Mouse (Mus musculus): ENCODE data around the gene Agfg2. TPM values are rescaled to one million over a fixed set of nuclear protein-coding genes. Genes with fewer than 3 reads are reported as not detected.

The Agfg2 gene
- polyA plus RNA-seq, 1 experiment: 50.5 TPM

GRCm38 (mm10) chr5:137715685-137716084 is 31.2 kb upstream of the Agfg2 start:
- H3K27ac ChIP-seq (ENCODE audit: control insufficient read depth, insufficient read depth, low read depth, low read length, poor library complexity): no peak overlapping the region
- WGBS: 84% methylated on average over 8 of the region's 8 CpGs
- H3K4me1 ChIP-seq (ENCODE audit: control insufficient read depth, insufficient read depth, low read length): peaks cover 3% of the 10 kb centered on the region; the same call in 1 of the 2 replicates
- H3K4me3 ChIP-seq (replicated peaks; ENCODE audit: control insufficient read depth, low read depth, low read length): no peak overlapping the region
- TF ChIP-seq CTCF (IDR thresholded peaks at IDR 0.05; ENCODE audit: control insufficient read depth, insufficient read depth, low read length) (no peak), POLR2A (IDR thresholded peaks at IDR 0.05; ENCODE audit: borderline replicate concordance, control insufficient read depth, low read depth, low read length) (no peak)

- WGBS: 89% methylated on average over 5 of the region's 5 CpGs
- Histone ChIP-seq H3K4me3 (replicated peaks; ENCODE audit: control insufficient read depth, low read depth, low read length) (no peak overlapping the region), H3K4me1 (ENCODE audit: control insufficient read depth, insufficient read depth, low read length) (no peaks in the 10 kb centered on the region; the same call in 1 of the 2 replicates), H3K27ac (ENCODE audit: control insufficient read depth, insufficient read depth, low read depth, low read length, poor library complexity) (no peak overlapping the region)
- TF ChIP-seq CTCF (IDR thresholded peaks at IDR 0.05; ENCODE audit: control insufficient read depth, insufficient read depth, low read length) (no peak), POLR2A (IDR thresholded peaks at IDR 0.05; ENCODE audit: borderline replicate concordance, control insufficient read depth, low read depth, low read length) (no peak)
Observed at GRCm38 (mm10) chr5:137713454-137713853, 28.9 kb upstream of the Agfg2 start.

GRCm38 (mm10) chr5:137706913-137707633 is 22.5 kb upstream of the Agfg2 start:
- H3K27ac ChIP-seq (ENCODE audit: control insufficient read depth, insufficient read depth, low read depth, low read length, poor library complexity): peak overlapping the region; percentile 87
- TF ChIP-seq POLR2A (IDR thresholded peaks at IDR 0.05; ENCODE audit: borderline replicate concordance, control insufficient read depth, low read depth, low read length): no peak
- no peak for TF ChIP-seq CTCF (IDR thresholded peaks at IDR 0.05; ENCODE audit: control insufficient read depth, insufficient read depth, low read length)
- WGBS: 8% methylated on average over 12 of the region's 12 CpGs
- peaks cover 4% of the 10 kb centered on the region for H3K4me1 ChIP-seq (ENCODE audit: control insufficient read depth, insufficient read depth, low read length)
- peak overlapping the region; percentile 23 for H3K4me3 ChIP-seq (replicated peaks; ENCODE audit: control insufficient read depth, low read depth, low read length)

- peaks cover 5% of the 10 kb centered on the region for H3K4me1 ChIP-seq (ENCODE audit: control insufficient read depth, insufficient read depth, low read length)
- H3K4me3 ChIP-seq (replicated peaks; ENCODE audit: control insufficient read depth, low read depth, low read length): peak overlapping the region; percentile 32
- 3% methylated on average over 6 of the region's 6 CpGs for WGBS
- TF ChIP-seq POLR2A (IDR thresholded peaks at IDR 0.05; ENCODE audit: borderline replicate concordance, control insufficient read depth, low read depth, low read length): no peak
- no peak for TF ChIP-seq CTCF (IDR thresholded peaks at IDR 0.05; ENCODE audit: control insufficient read depth, insufficient read depth, low read length)
- H3K27ac ChIP-seq (ENCODE audit: control insufficient read depth, insufficient read depth, low read depth, low read length, poor library complexity): peak overlapping the region; percentile 94
Observed at GRCm38 (mm10) chr5:137705242-137705641, 20.7 kb upstream of the Agfg2 start.

- Histone ChIP-seq H3K27ac (ENCODE audit: control insufficient read depth, insufficient read depth, low read depth, low read length, poor library complexity) (no peak overlapping the region), H3K4me1 (ENCODE audit: control insufficient read depth, insufficient read depth, low read length) (peaks cover 11% of the 10 kb centered on the region), H3K4me3 (replicated peaks; ENCODE audit: control insufficient read depth, low read depth, low read length) (no peak overlapping the region)
- TF ChIP-seq CTCF (IDR thresholded peaks at IDR 0.05; ENCODE audit: control insufficient read depth, insufficient read depth, low read length) (no peak), POLR2A (IDR thresholded peaks at IDR 0.05; ENCODE audit: borderline replicate concordance, control insufficient read depth, low read depth, low read length) (no peak)
- 57% methylated on average over 2 of the region's 2 CpGs for WGBS
Observed at GRCm38 (mm10) chr5:137699850-137700249, 15.3 kb upstream of the Agfg2 start.

DNA sequence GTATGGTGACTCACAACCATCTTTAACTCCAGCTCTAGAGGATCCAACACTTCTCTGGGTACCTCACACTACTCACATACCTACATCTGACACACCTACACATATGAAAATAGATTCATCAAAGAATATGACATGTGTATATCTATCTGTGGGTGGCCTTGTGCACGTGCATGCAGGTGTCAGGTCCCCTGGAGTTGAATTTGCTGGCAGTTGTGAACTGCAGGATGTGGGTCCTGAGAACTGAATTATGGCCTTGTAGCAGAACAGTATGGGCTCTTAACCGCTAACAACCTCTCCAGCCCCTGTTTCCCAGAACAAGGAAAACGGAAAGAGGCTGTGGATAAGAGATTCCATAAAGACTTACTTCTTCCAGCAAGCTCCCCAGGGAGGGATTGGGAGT is 14.6 kb upstream of the Agfg2 start:
- WGBS: 76% methylated on average over 3 of the region's 3 CpGs
- Histone ChIP-seq H3K4me3 (replicated peaks; ENCODE audit: control insufficient read depth, low read depth, low read length) (no peak overlapping the region), H3K27ac (ENCODE audit: control insufficient read depth, insufficient read depth, low read depth, low read length, poor library complexity) (no peak overlapping the region), H3K4me1 (ENCODE audit: control insufficient read depth, insufficient read depth, low read length) (peaks cover 11% of the 10 kb centered on the region)
- no peak for TF ChIP-seq POLR2A (IDR thresholded peaks at IDR 0.05; ENCODE audit: borderline replicate concordance, control insufficient read depth, low read depth, low read length)
- TF ChIP-seq CTCF (IDR thresholded peaks at IDR 0.05; ENCODE audit: control insufficient read depth, insufficient read depth, low read length): no peak

GRCm38 (mm10) chr5:137695930-137696329 is 11.4 kb upstream of the Agfg2 start:
- WGBS: 6% methylated on average over 4 of the region's 4 CpGs
- Histone ChIP-seq H3K4me1 (ENCODE audit: control insufficient read depth, insufficient read depth, low read length) (peaks cover 11% of the 10 kb centered on the region), H3K27ac (ENCODE audit: control insufficient read depth, insufficient read depth, low read depth, low read length, poor library complexity) (peak overlapping the region; percentile 64; the same call in 1 of the 2 replicates)

DNA sequence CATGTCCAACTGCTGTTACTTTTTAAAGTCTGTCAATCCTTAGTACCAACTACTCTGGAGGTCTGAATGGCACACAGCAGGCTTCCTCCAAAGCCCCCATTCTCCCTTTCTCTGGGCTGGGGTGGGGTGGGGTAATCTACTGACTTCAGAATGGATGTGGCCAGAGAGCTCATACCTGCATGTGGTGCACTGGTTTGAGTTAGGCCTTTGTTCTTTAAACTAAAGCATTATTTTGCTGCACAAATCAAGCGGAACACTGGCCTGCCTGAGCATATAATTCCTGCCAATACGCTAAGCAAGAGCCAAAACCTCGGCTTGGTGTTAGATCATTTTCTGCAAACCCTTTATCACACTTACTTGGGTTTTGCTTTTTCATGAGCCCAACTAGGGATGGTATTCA is 10.3 kb upstream of the Agfg2 start:
- Histone ChIP-seq H3K27ac (ENCODE audit: control insufficient read depth, insufficient read depth, low read depth, low read length, poor library complexity) (no peak overlapping the region), H3K4me3 (replicated peaks; ENCODE audit: control insufficient read depth, low read depth, low read length) (no peak overlapping the region), H3K4me1 (ENCODE audit: control insufficient read depth, insufficient read depth, low read length) (peaks cover 8% of the 10 kb centered on the region)
- WGBS: 90% methylated on average over 3 of the region's 3 CpGs
- no peak for TF ChIP-seq POLR2A (IDR thresholded peaks at IDR 0.05; ENCODE audit: borderline replicate concordance, control insufficient read depth, low read depth, low read length)
- no peak for TF ChIP-seq CTCF (IDR thresholded peaks at IDR 0.05; ENCODE audit: control insufficient read depth, insufficient read depth, low read length)

More at GRCm38 (mm10) chr5:137695930-137696329, 11.4 kb upstream of the Agfg2 start:
- H3K4me3 ChIP-seq (replicated peaks; ENCODE audit: control insufficient read depth, low read depth, low read length): no peak overlapping the region
- TF ChIP-seq POLR2A (IDR thresholded peaks at IDR 0.05; ENCODE audit: borderline replicate concordance, control insufficient read depth, low read depth, low read length) (no peak), CTCF (IDR thresholded peaks at IDR 0.05; ENCODE audit: control insufficient read depth, insufficient read depth, low read length) (no peak)
